Mouse (Mus musculus) G1E (cell line): Measurements from ENCODE around the gene Pde8a.

Experiments
- CTCF ChIP-seq: IDR thresholded peaks from 2 replicates; pipeline ENCODE4 v1.5.1; 2012; ENCODE audit warnings: low read depth, low read length, inconsistent platforms, mixed read lengths
- GATA1 ChIP-seq: IDR thresholded peaks from 2 replicates; pipeline ENCODE4 v1.6.1; 2012; ENCODE audit warnings: borderline replicate concordance, low read length, inconsistent platforms, mixed read lengths
- GATA2 ChIP-seq: IDR thresholded peaks from 2 replicates; pipeline ENCODE4 v1.6.1; 2012; ENCODE audit warnings: low read depth, low read length, inconsistent platforms, borderline replicate concordance
- TAL1 ChIP-seq: conservative IDR thresholded peaks from 2 replicates; pipeline ENCODE4 v1.6.1; 2012; ENCODE audit warnings: low read depth, low read length, inconsistent platforms, mixed read lengths

GRCm38 (mm10) chr7:81230091-81230792, 16.8 kb downstream of the Pde8a start:
- TF ChIP-seq TAL1 (no peak), CTCF (no peak), GATA2 (no peak), GATA1 (no peak)
